Mouse (Mus musculus): ENCODE measurements around the gene Abcc3. TPM values are rescaled to one million over a fixed set of nuclear protein-coding genes. Genes with fewer than 3 reads are reported as not detected.

The Abcc3 gene
- total RNA-seq, 2 experiments from 2014 or later: 1.6 to 1.8 TPM

DNA sequence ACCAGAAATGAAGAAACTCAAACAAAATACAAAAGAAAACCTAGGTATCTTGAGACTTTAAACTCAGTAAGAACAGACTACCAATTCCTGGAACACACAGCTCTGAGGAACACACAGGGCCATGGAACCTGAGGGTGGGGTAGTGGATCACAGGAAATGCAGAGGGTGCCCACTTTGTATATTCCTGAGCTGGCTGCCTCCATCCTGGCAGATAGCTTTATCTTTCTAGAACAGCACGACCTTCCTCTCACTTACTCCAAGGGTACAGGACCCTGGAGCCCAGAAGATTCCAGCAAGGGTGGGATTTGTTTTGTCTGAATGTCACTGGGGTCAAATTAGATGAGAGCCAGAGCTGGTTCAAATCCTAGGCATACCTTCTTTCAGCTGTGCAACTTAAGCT is 42.5 kb downstream of the Abcc3 start:
- DNase-seq: no peak

DNA sequence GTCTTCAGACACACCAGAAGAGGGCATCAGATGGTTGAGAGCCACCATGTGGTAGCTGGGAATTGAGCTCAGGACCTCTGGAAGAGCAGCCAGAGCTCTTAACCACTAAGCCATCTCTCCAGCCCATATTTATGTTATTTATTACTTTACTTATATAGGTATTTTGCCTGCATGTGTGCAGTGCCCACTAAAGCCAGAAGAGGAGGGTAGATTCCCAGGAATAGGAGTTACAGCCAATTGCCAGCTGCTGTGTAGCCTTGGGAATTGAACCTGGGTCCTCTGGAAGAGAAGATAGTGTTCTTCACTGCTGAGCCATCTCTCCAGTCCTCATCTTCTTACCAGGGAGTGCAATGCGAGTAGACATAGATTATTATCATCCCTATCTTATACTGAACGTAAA is 43.0 kb downstream of the Abcc3 start:
- DNase-seq: no peak

DNA sequence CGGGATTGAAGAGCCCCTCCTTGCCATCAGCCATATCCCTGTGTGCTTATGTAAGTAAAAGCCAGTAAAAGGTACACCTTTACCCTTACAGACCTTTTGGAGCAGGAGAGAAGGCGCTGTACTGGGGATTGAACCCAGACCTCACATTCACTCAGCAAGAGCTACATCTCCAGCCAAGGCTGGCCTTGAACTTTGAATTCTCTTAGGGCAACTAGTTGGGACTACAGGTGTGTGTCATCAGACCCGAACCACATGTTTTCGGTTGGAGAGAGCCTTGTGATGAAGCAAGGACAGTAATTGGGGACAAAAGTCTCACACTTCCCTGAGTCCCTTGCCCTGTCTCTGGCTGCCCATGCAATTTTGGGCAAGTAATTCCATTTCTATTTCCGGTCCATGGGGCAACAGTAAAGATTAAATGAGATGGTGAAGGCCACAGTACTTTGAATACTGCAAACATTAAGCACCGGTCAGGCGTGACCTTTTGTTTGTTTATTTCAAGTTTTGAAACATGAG is 45.7 kb downstream of the Abcc3 start:
- no peak for DNase-seq

DNA sequence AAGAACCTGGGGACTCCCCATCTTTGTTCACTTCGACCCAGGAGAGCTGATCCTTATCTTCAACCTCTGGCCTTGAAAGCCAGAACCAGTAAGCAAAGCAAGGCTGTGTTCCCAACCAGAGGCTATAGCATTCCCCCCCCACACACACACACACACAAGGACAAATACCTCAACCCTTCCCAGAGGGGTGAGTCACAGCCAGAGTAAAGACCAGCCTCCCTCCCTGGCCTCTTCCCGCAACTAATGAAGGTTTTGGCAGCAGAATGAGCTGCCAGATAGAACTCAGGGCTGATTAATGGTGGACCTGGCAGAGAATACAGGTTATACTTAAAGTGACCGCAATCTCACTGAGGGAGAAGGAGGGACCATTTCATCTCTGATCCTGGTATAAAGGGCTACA is 46.2 kb downstream of the Abcc3 start:
- peak; percentile 42 for DNase-seq

DNA sequence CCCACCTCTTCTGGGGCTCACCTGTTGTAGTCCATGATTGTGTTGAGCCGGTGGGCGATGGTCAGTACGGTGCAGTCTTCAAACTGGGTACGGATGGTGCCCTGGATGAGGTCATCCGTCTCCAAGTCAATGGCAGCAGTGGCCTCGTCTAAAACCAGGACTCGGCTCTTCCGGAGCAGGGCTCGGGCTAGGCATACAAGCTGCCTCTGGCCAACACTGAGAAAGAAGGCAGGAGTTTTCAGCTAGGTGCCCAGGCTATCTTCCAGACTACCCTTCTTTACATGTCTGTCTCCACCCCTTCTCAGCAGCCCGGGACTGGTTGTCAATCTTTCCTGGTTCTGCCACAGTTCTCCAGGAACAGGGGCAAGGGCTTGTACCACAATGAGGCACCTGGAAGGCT is 46.9 kb downstream of the Abcc3 start:
- DNase-seq: no peak

DNA sequence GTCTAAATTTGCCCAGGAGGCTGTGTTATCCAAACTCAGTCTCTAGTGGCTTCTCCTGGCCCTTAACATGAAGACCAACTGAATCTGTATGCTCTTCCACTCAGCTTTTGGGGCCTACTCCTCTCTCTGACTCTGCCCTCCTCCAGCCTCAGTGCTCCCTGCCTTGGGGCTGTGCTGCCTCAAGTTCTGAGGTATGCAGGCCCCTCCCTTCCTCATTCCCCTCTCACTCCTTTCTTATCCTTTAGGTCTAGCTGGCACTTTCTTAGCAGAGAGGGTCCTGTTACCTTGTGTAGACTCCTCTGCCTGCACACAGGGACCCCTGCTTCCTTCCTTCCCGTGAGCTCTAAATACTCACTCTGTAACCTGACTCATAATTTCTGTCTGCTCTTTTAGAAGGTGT is 48.3 kb downstream of the Abcc3 start:
- DNase-seq: no peak

DNA sequence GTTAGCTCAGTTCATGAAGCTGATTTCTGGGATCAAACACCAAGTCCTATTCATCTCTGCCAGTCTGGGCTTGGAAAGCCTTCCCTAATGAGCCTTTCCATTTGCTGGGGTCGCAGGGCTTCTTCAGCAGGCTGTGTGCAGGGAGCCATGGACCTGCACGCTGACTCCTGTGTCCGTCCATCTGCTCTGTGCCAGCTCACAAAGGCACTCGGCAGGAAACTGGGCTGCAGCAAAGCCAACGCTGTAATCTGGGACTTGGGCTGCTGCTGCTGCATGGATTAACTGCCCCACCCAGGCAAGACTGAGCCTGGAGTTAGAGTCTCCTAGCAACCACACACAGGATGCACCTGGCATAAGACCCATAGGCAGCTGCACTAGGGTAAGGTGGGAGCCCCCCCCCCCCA is 48.8 kb downstream of the Abcc3 start:
- no peak for DNase-seq

DNA sequence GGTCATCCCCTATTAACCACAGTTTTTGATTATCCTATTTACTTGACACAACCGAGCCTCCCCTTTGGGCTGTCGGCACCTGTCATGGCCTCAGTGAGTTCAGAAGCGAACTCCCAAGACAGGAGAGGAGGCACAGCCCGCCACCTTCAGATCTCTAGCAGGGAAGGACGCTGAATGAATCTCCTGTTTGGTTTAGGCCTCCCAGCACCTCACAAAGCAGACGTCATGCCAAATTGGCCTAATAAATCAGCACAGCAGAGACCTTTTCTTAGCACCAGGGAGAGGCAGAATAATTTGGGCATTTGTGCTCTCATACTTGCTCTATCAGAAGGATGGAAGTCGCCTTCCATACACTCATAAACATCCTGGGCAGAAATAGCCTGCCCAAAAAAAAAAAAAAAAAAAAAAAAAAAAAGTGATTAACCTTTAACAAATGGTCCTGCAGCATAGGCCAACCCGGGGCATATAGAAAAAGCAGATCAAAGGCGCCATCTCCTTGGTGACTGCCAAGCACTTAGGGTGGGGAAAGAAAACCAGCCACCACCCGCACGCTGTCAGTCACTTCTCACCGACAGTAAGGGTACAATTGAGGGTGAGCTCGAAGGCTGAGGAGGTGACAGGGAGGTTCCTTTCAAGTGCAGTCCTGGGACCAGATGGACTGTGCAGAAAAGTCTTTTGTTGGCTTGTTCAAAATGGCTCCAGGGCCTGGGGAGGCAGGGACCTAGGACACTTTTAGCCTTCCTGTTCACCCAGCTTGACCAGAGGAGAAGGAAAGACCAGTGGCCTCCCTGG is 50.5 kb downstream of the Abcc3 start:
- DNase-seq: no peak

DNA sequence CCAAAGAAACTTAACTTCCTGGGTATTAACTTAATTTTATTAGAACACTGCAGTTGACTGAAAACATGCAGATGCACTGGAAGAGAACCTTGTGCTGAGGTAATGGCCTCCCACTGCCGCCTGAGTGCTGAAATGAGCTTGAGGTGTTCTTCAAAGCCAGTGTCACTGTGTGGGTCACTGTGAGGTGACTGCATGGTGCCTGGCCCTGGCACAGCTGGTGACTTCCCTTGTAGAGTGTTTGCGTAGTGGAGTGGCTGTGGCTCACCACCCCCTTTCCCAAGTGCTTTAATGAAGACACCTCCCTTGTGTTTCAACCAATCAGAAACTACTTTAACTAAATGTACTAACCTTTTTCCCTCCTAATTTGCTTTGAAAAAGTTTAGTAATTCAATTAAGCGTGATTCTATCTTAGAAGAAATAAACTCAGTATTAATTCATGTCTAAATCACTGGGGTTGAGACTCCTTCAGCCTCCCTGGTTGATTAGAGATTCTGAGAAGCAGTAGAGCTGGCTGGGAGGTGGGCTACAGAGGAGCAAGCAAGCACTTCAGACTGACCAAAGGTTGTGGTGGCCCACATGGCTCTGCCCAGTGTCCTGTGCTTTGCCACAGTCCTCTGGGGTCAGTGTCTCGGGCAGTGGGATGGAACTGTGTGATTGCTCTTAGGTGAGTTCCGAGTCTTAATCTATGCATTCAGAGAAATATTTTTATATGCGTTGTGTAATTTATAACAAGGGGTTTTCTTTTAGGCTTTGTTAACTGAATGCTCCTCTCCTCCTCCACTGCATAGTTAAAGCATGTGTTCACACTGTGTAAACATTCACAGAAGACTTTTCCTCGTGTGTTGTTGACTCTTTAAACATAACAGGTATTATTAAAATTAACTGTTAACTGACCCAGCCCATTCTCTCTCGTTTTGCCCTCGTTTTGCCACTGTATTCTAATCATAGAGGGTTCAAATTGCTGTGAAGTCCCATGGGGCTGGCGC is 51.6 kb downstream of the Abcc3 start:
- no peak for DNase-seq

DNA sequence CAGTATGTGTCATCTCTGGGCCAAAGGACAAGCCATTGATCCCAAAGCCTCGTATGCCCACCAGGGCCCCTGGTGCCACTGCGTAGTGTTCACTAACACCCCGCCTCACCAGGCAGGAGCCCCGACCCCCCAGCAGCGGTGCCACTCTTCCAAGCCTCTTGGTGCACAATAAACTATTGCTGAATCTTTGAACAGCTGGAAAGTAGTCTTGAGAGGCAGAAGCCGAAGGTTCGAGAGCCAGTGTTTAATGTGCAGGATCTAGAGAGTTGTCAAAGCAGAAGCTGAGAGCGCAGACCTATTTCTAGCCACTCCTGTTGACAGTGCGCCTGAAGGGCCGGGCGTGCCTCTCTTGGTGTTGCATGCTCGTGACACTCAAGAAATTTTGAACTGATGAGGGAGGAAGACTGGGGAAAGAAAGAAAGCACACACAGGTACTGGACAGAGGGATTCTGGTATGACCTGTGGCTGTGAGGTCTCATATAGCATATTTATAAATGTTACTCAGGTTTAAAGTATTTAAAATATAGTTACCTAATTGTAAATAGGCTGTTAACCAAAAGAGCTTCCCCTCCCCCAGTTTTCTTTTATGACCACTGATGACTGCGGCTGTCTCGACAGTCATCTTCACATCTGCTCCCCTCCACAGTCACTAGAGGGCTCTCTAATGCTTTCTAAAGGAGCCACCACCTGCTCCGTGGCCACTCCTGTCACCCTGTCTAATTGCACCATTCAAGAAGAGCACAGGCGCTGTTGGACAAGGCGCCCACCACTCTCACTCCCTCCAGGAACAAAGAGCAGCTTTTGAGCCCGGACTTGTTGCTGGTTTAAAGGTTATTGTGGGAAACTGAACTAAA is 52.8 kb downstream of the Abcc3 start:
- DNase-seq: peak; percentile 65

DNA sequence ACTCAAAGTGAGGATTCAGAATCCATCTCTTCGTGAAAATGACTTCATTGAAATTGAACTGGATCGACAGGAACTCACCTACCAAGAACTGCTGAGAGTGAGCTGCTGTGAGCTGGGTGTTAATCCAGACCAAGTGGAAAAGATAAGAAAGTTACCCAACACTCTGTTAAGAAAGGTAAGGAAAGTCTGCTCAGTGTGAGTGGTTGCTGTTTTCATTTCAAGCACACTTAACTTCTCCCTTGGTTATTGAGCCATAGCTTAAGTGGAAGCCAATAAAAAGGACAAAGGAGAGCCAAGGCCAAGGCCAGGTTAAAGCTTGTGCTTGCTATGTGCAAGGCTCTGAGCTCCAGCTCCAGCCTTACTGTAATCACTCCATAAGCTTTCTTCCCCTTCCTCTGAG is 54.5 kb downstream of the Abcc3 start:
- DNase-seq: no peak

DNA sequence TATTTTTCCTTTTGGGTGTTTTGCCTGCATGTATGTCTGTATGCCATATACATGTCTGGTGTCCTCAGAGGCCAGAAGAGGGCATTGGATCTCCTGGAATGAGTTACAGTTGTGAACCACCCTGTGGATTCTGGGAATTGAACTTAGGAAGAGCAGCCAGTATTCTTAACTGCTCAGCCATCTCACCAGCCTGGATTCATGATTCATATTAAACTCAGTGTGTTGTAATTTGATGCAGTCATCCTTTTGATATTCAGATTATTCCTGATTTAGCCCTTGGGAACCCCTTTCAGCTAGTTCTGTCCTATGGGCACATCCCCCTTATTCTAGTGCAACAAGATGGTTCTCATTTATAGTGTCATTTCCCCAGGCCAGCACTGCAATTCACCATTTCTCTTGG is 56.2 kb downstream of the Abcc3 start:
- DNase-seq: no peak

DNA sequence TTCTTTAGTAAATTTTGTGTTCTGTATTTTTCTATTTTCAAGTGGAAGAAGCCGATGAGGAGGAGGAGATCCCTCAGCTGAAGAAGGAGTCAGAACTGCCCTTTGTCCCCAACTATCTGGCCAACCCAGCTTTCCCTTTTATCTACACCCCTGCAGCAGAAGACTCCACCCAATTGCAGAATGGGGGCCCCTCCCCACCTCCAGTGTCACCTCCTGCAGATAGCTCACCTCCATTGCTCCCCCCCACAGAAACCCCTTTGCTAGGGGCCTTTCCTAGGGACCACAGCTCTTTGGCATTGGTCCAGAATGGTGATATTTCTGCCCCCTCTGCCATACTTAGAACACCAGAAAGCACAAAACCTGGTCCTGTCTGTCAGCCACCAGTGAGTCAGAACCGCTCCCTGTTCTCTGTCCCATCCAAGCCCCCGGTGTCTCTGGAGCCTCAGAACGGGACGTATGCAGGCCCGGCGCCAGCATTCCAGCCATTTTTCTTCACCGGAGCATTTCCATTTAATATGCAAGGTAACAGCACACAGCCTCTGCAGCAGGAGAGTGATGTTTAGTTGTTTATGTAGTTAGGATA is 58.3 kb downstream of the Abcc3 start:
- no peak for DNase-seq

DNA sequence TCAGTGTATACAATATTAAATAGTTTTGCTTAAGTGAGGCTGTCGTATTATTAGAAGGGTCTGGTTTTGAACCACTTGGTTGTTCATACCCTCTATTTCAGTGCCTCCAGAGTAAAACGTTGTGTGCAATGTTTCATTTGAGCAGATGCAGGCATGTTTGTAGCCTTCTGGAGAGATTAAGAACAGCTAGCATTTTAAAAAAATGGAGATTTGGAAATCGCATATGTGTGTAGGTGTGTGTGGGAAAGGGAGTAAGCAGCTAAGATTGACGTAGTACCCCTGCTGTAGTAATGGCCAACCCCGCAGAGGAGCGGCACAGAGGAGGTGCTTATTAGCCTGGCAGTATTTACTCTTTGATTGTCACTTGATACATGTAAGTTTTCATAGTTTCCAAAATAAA is 60.1 kb downstream of the Abcc3 start:
- no peak for DNase-seq

DNA sequence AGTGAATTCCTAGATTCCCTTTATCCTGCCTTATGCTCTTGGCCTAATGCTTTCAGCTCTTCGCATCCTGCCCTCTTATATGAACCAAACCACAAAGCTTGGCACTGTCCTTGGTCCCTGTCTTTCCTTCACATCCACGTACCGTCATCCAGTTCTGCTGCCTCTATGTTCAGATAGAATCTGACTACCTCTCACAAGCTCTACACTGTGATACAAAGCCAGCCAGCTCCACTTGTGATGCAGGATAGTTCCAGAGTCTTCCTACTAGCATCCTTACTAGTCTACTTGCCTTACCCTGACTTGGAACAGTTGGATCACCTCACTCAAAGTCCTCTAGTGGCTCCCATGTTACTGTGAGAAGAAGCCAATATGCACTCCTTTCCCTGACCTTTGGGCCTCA is 62.6 kb downstream of the Abcc3 start:
- no peak for DNase-seq

DNA sequence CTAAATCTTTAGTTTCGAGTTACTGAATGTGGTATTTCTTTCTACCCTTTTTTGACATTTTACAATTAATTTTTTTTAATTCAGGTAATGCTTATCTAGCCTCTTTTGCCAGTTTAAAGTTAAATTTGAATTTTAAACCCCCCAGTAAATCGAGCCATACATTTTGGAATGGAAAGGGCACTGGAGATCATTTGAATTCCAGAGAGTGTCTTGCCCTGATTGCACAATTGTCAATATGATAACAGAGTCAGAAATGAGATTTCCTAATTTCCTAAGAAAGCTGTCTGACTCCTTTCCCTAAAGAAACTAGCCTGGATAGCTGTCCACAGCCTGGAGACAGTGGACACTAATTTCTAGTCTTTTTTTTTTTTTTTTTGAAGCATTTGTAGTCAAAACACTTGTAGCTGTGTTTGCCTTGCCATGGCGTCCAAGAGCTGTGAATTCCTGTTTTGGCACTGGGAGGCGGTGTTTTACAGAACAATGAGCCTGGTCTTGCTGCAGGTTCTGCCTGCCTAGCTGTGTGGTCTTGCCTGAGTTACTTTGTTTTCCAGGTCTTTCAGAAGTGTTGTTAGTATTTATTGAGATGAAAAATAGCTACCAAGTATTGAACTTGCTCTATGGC is 63.4 kb downstream of the Abcc3 start:
- DNase-seq: peak; percentile 67

DNA sequence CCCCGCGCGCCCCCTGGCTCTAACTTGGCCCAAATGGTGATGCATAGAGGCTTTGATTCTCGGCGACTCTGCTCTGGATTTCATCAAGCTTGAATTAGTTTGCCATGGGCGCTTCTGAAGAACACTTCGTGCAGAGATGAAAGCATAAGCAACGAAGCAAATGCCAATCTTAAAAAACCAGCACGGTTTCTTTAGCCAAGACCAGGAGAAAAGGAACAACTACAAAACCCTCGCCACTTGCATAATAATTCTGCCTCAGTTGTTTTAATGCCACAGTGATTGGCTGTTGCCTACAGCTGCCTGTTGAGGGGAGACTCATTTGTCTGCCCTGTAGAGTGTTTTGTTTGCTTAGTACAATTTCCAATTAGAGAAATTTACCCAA is 64.2 kb downstream of the Abcc3 start:
- DNase-seq: no peak

DNA sequence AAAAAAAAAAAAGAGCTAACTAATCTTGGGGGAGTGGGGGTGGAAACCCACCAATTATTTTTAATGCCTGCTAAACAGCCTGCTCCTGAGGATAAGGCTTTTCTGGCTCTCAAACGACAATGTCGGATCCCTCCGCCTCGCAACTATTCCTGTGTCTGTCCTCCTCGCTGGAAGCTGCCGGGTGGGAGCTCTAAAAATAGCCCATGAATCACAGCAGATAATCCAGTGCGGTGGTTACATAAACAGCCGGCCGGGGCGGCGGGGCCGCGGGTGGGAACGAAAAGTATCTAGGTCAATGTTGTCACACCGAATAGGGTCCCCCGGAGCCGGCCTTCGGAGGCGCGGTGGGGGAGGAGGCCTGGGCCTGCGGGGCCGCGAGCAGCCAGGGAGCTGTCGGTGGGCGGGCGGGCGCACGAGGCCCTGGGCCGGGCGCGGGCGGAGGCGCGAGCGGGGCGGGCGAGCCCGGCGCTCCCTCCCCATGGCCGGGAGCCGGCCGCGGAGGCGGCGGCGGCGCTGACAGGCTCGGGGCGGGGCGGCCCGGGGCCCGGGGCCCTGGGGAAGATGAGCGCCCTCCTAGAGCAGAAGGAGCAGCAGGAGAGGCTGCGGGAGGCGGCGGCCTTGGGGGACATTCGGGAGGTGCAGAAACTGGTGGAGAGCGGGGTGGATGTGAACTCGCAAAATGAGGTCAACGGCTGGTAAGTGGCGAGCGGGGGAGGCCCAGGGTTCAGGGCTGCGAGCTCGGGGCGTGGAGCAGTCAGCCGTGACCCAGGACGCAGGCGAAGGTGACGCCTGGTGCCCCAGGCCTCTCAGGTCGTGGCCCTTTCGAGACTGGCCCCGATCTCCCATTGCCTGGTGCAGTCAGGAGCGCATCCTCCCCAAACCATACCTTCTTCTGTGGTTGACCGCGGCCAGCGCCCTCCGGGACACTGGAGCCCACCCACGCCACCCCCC is 64.8 kb downstream of the Abcc3 start, which contains the start of gene Ankrd40:
Gene Ankrd40, plus strand, starts transcription at position 309 of the 951 bp plus-strand sequence.
- DNase-seq: peak; percentile 97

DNA sequence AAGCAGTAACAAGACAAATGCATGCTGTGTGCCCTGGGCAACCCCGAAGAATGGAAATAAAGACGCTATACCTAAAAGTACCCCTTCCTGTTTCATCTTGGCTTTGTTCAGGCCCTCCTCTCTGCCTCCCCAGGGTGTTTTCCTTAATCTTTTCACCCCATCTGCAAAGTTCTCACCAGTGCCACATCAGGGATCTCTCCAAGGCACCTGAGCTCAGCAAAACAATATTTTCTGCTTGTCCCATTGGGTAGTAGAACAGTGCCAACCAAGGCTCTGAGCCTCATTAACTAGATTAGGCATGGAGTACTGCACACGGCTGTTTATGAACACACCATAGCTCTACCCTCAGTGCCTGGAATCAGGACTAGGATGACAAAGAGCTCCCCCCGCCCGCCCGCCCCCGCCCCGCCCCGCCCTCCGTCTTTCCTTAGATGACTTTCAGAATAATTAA is 65.8 kb downstream of the Abcc3 start:
- no peak for DNase-seq

DNA sequence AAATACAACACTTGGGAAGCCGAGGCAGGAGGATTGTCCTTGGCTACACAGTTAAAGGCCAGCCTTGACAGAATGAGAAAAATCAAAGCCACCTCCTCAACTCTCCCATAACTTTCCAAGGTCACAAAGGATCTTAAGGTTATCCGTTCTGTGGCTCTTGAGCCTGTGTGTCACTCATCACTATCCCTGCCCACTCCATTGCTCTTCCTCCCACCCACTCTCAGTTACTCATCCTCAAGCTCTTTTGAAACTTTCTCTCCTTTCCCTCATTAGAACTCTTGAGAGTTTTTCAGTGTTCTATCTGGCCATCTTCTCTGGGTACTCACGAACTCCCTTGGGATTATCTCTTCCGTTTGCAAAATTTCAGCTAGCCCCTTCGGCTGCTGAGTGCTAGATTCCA is 68.2 kb downstream of the Abcc3 start:
- DNase-seq: no peak
